Mouse (Mus musculus): ENCODE data around the gene Apobec3.
"Not testable (repeated sequence)": the region's sequence is repeated elsewhere in the genome, so short reads cannot be mapped to it uniquely, and the experiment has no call there.

Apobec3 gene

DNA sequence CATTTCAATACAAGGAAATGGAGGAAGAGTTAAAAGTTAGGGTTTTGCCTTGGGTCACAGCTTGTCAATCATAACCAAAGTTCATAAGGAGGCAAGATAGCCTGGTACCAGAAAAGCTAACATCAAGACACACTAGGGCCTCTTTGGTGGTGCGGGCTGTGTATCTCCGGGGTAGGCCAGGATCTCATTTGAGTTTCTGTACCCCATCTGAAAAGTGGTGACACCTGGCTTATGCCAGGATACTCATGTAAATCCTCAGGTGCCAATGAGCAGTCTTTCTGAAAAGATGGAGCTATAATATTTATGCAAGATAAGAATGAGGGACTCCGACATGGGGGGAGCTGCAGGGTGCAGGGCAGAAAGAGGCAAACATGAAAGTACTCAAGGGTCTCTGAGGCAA is 36.9 kb downstream of the Apobec3 start:
- no peak for DNase-seq

DNA sequence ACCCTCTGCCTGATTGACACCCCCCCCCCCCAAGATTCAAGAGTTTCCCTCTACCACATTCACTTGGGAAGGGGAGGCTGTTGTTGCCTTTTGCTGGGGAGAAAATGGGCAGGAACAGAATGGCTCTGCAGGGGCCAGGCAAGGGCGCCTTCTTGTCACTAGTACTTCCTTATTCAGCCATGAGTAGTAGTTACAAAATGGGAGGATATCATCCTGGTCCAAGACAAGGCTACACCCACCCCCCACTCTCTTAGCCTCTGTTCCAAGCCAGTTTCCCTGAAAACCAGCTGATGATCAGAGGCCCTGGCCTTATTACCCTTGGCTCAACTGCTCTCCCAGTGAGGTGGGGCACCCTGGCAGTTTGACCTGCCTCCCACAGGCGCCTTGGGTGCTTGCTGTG is 37.3 kb downstream of the Apobec3 start:
- DNase-seq: no peak

DNA sequence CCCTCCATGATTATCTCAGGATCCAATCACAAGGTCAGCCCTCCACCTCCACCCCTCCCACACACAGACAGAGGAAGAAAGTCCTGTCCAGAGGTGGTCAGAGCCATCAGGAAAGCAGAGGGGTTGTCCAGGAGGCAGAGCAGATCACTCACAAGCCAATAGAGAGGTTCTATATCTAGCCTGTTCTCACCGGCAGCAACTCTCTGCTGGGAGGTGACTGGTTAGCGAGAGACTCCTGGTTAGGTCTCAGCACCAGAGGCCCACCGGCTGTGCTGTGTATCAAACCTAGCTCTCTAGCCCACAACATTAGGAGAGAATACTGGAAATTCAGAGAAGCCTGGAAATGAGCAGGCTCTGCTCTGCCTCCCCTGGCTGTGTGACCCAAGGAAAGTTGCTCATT is 38.3 kb downstream of the Apobec3 start:
- DNase-seq: no peak

DNA sequence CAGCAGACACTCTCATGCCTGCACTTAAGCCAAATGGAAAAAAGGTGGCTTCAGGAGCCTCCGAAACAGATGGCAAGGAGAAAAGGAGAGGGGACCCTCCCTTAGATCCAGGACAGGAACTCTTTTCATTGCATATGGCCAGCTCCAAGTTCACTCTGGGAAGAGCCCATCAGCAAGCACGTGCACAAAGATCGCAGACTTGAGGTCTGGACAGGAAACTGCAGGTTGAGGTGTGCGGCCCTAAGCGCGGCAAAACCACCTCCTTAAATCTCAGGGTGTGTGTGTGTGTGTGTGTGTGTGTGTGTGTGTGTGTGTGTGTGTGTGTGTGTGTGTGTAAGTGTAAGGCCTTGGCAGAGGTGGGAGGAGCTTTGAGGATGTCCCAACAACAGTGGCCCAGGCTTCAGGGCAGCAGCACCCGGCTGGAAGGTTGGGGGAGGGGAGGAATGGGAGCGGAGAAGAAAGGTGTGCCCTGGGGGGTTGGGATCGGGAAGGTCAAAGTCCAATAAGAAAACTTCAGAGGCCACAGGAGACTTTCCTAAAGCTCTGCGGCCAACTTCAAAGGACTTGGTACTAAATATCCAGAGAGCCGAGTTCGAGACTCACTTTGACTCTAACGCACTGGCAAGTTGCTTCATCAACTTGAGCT is 40.2 kb downstream of the Apobec3 start:
- peak; percentile 69 for DNase-seq

DNA sequence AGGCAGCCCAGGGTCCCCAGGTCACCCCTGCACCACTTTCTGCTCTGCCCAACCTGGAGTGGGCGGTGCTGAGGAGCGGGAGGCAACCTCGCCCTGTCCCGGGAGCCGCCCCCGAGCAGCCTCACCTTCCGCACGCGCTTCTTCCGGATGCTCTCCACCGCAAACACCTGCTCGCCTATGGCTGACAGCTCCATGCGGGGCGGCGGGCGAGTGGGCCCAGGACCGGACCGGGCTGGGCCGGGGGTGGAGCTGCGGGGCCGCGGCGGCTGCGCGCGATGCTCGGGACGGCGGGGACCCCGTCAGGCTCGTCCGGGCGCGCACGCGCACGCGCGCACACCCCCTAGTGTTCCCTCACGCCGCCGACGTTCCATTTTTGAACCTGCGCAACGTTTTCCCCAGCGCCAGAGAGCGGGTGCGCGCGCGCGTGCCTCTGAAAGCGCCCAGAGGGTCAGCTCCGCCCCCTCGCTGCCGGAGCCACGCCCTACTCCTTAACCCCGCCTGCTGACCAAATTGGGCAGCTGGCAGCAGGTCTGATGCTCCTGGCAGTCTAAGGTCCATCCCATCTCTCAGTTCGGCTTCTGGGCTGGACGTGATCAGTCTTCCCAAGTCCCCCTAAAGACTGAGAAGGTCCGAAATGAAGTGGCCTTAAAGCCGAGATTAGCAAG is 41.0 kb downstream of the Apobec3 start:
- DNase-seq: peak; percentile 94

DNA sequence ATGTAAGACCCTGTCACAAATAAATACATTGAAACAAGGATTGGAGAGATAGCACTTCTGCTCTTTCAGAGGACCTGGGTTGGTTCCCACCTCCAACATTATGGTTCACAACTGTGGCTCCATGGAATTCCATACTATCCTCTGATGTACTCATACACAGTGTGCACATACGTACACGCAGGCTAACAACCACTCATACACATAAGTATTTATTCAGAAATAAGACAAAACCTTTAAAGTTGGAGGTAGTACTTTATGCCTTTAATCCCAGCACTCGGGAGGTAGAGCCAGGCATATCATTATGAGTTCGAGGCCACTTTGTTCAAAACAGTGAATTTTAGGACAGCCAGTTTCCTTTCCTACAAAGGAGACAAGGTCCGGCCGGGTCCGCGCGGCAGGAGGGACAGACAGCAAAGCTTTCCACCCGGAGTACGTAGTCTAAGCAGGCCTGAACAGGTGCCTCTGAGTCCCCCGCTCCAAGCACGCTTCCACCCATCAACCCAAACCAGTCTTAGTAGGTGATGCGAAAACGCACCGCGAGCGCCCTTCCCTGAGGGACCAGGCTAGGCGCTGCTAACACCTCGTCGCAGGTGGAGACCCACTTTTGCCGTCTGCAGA is 41.7 kb downstream of the Apobec3 start:
- DNase-seq: no peak

DNA sequence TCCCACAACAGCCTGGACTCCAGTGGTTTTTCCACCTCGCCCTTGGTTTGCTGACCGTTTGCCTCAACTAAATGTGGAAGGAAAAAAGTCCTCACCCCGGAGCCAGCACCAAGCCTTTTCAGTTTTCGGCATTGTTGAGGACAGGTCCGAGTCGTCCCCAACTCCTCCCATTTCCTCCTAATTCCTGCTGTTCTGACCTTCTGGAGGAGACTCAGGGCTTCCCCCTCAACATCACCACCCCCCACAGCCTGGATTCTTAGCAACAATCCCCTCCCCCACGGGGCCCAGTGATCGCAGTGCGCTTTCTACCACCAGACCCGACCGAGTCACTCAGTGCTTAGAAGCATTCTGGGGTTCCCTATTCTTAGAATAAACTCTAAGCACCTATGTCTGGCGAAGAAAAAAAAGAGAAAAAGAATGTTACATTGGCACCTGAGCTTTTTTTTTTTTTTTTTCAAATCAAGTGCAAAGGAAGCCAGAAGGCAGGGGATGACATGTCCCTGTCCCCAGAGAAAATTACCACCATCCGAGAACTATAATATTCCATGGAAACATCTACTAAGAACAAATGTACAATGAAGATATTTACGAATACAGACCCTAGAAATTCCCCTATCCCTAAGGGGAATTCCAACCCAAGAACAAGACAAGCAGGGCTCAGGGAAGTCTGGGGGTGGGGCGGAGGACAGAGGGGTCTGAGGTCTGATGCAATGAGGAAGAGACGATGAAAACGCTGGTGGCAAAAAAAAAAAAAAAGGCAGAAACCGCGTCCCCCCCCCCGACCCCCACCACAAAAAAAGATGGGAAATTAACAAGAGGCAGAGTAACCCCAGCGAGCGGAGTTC is 42.4 kb downstream of the Apobec3 start:
- DNase-seq: no peak

DNA sequence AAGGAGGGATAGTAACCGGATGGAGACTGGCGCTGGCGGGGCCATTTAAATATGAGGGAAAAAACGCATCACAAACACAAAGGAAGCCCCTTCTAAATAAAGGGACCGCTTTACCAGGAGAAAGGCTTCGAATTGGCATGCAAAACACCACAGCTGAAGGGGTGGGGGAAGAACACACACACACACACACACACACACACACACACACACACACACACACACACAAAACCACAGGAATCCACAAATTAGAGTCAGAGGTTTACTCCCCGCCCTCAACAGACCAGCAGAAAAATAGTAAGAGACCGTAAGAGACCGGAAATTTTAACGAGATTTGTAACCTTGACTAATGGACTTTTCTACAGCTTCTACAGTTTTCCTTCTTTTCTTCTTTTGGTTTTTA is 43.3 kb downstream of the Apobec3 start:
- no peak for DNase-seq

DNA sequence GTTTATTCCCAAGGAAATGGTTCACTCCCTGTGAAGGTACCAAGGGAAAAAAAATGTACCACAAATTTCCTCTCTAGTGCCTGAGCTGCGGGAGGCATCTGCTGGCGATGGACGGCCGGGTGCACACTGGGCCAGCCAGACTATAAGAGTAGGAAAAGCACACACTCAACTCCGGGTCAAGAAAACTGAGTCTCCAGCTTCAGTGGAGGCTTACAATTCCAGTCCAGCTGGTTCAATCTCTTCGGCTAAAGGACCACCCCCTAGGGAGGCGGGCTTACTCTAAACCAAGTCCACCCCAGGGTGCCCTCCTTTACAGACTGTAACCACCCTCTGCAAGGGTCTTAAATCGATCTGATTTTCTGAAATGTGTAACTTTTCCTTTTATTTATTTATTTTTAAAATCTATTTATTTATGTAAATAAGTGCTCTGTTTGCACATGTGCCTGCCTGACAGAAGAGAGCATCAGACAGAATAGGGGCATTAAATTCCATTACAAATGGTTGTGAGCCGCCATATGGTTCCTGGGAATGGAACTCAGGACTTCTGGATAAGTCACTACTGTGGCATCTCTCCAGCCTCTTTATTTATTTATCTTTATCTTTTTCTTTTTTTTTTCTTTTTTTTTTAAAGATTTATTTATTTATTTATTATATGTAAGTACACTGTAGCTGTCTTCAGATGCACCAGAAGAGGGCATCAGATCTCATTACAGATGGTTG is 44.4 kb downstream of the Apobec3 start:
- no peak for DNase-seq

DNA sequence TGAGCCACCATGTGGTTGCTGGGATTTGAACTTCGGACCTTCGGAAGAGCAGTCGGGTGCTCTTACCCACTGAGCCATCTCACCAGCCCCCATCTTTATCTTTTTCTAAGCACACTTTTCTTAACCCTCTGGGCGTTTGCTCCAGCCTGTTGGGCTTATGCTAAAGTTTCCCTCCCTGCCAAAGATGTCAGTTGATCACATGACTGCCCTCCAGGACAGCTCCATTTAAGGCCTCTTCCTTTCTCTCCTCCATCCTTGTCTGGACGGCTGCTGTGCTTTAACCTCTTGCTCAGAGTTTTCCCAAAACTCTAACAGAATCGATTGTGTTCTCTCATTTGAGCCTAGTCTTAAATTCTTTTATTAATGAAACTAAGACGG is 44.9 kb downstream of the Apobec3 start:
- DNase-seq: no peak

DNA sequence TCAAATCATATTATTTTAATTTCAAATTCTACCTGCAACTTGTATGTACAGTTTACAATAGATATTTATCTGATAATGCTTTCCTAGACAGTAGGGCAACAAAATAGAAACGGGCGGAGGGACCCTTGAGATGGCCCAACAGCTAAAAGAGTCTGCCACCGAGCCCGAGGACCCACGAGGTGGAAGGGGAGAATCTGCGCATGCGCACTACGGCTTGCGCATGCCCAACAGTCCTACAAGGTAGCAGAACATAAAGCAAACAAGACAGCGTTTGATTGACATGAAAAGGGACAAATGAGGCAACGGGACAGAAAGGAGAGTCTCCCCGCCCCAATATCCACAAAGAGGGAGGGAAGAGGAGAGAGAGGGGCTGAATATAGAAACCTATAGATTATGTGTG is 47.6 kb downstream of the Apobec3 start:
- no peak for DNase-seq

DNA sequence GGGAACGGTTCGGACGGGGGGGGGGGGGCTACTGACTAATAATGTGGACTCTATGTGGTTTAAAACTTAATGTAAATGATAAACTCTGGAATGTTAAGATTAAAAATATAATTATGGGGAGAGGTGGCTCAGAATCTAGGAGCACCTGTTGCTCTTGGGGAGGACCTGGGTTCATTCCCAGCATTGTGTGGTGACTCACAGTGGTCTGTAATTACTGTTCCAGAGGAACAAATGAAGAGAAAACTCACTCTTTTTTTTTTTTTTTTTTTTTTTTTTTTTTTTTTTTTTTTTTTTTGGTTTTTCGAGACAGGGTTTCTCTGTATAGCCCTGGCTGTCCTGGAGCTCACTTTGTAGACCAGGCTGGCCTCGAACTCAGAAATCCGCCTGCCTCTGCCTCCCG is 48.0 kb downstream of the Apobec3 start:
- DNase-seq: not testable (repeated sequence)

DNA sequence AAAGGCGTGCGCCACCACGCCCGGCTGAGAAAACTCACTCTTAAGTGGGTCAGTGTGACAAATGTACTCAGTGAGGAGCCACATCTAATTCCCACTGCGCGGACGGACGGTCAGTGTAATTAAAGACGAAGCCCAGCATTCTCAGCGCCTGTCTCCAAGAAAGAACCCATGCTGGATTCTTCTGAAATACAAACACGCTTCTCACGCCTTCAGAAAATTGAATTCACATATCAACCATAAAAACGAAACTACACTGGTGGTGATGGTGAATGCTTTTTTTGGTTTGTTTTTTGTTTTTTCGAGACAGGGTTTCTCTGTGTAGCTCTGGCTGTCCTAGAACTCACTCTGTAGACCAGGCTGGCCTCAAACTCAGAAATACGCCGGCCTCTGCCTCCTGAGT is 48.5 kb downstream of the Apobec3 start:
- no peak for DNase-seq

DNA sequence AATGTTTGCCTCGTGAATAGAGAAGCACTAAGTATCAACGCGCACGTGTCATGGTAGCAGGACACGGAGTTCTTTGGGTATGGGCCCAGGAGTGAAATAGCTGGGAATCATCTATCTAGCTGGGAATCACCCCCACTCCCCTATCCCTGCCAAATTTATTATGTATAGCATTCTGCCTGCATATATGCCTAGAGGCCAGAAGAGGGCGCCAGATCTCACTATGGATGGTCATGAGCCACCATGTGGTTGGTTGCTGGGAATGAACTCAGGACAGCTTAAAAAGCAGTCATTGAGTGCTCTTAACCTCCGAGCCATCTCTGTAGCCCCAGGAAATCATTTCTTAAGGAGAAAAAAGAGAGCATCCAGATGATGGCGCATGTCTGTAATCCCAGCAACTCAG is 49.5 kb downstream of the Apobec3 start:
- DNase-seq: no peak

DNA sequence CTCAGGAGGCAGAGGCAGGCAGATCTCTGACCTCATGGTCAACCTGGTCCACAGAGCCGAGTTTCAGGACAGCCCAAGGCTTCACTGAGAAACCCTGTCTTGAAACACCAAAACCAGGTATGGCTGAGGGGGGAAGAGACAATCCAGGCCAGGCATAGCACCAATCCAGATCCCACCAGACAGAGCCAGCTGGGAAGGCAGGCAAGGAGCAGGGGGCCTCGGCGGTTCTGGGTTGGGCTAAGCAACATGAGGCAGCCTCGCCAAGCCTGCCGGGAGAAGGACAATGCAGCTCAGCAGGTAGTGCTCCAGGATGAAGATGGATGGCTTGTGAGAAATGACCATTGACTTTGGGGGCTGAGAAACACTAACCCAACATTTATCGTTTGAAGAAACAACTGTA is 51.1 kb downstream of the Apobec3 start:
- DNase-seq: no peak

DNA sequence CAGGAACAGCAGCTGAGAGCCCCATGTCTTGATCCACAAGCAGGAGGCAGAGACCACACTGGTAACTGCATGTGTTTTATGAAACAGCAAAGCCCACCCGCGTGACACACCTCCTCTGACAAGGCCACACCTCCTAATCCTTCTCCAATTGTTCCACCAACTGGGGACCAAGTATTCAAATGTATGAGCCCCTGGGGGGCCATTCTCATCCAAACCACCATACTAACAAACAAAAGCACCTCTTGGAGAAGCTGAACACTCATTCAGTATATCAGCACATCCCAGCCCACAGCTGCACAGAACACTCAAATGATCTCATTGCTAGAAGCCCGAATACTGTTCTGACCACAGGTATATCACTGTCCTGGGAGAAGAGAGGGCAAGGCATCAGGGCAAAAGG is 52.1 kb downstream of the Apobec3 start:
- no peak for DNase-seq

DNA sequence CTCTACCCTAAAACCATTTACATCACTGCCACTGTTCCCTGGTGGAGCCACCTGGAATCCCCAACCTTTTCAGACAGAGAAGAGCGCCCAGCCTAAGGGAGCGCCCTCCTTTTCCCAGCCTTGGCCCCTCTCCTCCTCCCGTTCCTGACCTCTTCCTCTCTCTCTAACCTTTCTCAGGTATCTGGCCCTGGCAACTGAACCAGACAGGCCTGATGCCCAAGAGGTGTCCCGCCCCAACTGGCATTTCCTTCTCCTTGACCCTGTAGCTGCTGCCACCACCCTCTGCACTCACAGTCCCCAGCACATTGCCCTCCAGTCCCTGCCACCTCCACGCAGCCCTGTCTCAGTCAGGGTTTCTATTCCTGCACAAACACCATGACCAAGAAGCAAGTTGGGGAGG is 53.5 kb downstream of the Apobec3 start:
- no peak for DNase-seq

DNA sequence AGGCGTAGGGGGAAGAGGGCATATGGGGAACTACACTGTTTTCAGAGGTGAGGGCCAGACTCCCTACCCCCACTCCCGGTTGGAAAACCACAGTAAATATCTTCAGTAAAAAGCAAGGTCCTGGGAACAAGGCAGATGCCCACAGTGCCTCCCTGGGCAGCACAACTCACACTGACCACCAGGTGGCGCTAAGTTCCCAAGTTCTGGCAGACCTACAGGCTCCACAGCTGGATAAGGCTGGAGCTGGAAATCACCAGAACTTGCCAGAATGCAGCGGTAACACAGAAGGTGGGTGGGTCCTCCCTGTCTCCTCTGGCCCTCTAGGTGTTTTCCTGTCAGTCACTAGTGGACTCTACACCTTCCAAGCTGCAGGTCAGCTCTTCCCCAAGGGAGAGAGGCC is 54.6 kb downstream of the Apobec3 start:
- DNase-seq: peak; percentile 72

DNA sequence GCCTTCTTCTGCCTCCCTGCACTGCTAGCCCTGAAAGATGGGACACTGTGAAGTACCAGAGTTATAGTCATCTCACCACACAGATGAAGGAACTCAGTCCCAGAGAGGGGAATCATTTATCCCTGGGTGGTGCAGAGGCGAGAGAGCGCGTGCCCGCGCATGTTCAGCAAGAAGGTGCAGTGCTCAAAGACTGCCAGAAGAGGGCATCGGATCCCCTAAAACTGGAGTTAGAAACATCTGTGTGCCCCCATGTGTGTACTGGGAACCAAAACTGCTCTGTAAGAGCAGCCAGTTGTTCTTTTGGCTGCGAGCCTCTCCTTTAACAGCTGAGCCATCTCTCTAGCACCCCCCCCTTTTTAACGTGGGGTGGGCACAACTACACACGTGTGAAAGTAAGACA is 55.3 kb downstream of the Apobec3 start:
- DNase-seq: no peak

DNA sequence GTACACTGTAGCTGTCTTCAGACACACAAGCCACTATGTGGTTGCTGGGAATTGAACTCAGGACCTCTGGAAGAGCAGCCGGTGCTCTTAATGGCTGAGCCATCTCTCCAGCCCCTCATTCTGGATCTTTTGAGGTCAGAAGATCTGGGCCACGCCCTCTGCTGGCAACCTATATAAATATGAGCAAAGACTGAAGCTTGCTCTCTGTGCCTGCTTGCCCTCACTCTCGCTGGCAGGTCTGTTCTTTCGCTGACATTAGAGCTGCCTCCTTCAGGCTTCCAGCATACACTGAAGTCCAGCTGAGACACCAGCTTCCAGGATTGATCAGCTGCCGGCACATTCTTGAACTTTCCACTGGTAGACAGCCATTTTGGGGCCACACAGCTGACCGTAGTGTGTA is 56.2 kb downstream of the Apobec3 start:
- no peak for DNase-seq

DNA sequence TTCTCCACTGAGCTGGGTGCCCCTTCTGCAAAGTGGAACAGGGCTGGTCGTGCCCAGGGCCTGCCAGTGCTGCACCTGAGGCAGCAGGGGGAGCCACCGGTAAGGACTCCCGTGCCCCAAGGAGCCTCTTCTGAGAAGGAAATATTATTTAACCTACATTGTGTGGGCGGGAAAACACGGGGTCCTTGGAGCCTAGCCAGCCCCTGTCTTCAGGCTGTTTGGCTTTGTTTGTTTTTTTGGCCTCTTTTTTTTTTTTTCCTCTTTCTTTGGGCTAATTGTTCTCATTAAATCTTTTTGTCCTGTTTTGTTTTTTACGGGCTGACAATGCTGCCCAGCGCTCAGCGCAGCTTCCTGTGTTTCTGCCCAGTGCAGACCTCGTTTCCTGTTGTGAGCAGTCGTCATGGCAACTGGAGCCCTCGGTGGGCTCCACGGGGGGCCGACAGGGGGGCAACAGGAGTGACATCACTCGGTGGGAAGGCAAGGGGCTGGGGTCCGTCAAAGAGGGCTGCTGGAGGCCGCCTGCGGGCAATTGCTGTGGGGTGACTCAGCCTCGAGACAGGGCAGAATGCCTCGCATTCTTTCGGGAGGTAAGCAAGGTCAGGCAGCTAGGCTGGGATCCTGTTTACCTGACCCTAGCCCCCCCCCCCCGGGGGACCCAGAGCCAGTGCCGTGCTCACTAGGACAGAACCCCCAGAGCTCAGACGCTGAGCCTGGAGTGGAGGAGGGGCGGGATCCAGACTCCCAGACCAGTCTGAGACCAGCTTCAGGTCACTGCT is 59.0 kb downstream of the Apobec3 start:
- peak; percentile 81 for DNase-seq

DNA sequence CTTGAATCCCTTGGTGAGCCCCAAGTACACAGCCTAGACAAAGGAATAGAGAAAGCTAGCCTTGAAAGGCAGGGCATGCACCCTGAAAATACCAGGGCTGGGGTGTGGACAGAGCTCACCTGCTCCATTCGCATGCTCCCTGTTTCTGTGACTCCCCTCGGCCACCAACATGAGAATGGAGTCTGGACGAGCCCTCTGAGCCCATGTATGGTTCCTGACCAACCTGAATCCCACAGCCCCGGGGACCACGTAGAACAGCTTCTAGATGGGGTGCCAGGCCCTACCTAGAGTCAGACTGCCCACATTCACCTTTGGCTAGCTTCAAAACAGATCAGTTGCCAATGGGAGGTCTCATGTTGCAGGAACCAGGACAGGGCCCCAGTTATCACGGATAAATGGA is 59.8 kb downstream of the Apobec3 start:
- DNase-seq: no peak
